Mouse (Mus musculus): ENCODE measurements at regions not wholly inside any gene's neighbourhood (a gene's known extent, or its start where the extent isn't known, plus 50 kb on each side); places are given as distances from the start of the nearest gene placed in this dataset.
"Not testable (repeated sequence)": the region's sequence is repeated elsewhere in the genome, so short reads cannot be mapped to it uniquely, and the experiment has no call there.

DNA sequence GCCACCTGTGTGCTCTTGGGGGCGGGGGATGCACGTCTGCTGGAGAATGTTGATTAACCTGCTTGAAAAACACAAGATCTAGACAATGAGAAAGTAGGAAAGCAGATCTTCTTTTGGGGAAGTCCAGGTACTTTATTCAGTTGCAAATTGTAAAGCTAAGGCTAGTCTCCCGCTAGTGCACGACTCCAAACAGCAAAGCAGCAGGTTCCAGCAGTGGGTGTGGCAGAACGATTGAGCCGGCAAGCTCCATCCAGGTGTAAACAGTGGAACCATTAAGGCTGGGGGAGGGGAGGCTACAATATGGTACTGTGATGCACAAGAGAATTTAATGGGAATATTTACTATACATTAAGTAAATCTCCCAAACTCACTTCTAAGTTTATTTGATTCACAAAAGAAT lies 448.6 kb upstream of the Cobl start:
- WGBS = 52% methylated on average over 6 of the region's 6 CpGs
- H3K4me3 ChIP-seq; H3K27ac ChIP-seq; H3K9me3 ChIP-seq; H3K36me3 ChIP-seq (replicated peaks); H3K4me1 ChIP-seq; H3K4me2 ChIP-seq; H3K9ac ChIP-seq; ATAC-seq (replicated peaks); H3K27me3 ChIP-seq (replicated peaks): not testable (repeated sequence)

DNA sequence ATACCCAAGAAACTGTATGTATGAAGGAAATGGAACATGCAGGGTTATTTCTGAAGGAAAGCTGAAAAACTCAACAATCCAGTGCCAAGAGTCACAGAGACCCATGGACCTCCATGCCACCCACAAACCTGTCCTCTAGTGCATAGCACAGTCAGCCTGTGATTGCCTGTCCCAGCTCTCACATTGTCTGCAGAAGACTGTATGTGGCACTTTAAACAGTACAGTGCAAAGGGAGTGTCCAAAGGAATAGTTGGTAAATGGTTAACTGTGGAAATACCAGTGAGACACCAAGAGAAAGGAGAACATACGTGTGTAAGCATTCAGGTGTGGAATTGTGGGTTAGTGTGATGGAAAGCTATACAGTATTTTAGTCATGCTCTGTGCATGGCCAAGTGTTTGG lies 409.0 kb upstream of the Cobl start:
- no peak for ATAC-seq (replicated peaks)
- Histone ChIP-seq H3K27ac (no peak overlapping the region), H3K4me1 (no peaks in the 10 kb centered on the region), H3K36me3 (replicated peaks) (no peaks in the 10 kb centered on the region), H3K4me3 (no peak overlapping the region), H3K4me2 (no peak overlapping the region), H3K9me3 (no peaks in the 10 kb centered on the region), H3K27me3 (replicated peaks) (no peaks in the 10 kb centered on the region), H3K9ac (no peak overlapping the region)
- 81% methylated on average over 1 of the region's 1 CpGs for WGBS

- H3K27me3 ChIP-seq (replicated peaks) = no peaks in the 10 kb centered on the region
- ATAC-seq (replicated peaks) = no peak
- H3K4me1 ChIP-seq = no peaks in the 10 kb centered on the region
- H3K9me3 ChIP-seq = no peaks in the 10 kb centered on the region
- H3K4me3 ChIP-seq = no peak overlapping the region
- no peaks in the 10 kb centered on the region for H3K36me3 ChIP-seq (replicated peaks)
- H3K9ac ChIP-seq = no peak overlapping the region
- no peak overlapping the region for H3K4me2 ChIP-seq
- 84% methylated on average over 2 of the region's 2 CpGs for WGBS
- no peak overlapping the region for H3K27ac ChIP-seq
These were observed 408.0 kb upstream of the Cobl start for GRCm38 (mm10) chr11:12872802-12873201.

DNA sequence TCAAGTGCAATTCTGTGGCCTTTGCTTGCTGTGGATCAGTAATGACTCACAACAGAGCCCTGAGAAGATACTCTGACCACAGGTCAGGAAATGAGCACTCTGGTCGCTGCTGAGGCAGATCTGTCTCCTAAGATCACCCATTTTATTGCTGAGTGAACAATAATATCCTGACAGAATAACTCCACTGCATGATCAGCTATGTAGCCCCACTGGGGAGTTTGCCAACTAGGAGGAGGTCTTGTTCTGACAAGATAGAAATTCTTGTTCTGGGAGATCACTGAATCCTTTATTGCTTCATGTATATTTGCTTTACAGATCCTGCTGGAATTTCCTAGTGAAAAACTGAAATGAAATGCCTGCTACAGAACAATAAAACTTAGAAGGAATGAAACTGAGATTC lies 407.6 kb upstream of the Cobl start:
- no peaks in the 10 kb centered on the region for H3K9me3 ChIP-seq
- no peaks in the 10 kb centered on the region for H3K36me3 ChIP-seq (replicated peaks)
- no peak overlapping the region for H3K27ac ChIP-seq
- no peaks in the 10 kb centered on the region for H3K4me1 ChIP-seq
- no peaks in the 10 kb centered on the region for H3K27me3 ChIP-seq (replicated peaks)
- H3K9ac ChIP-seq = no peak overlapping the region
- no peak for ATAC-seq (replicated peaks)
- 50% methylated on average over 1 of the region's 1 CpGs for WGBS
- no peak overlapping the region for H3K4me3 ChIP-seq
- no peak overlapping the region for H3K4me2 ChIP-seq

GRCm38 (mm10) chr11:12867541-12867940 lies 402.8 kb upstream of the Cobl start:
- Histone ChIP-seq H3K36me3 (replicated peaks) (no peaks in the 10 kb centered on the region), H3K27ac (no peak overlapping the region), H3K4me1 (no peaks in the 10 kb centered on the region), H3K9me3 (no peaks in the 10 kb centered on the region), H3K27me3 (replicated peaks) (no peaks in the 10 kb centered on the region), H3K9ac (no peak overlapping the region), H3K4me2 (no peak overlapping the region), H3K4me3 (no peak overlapping the region)
- no peak for ATAC-seq (replicated peaks)

DNA sequence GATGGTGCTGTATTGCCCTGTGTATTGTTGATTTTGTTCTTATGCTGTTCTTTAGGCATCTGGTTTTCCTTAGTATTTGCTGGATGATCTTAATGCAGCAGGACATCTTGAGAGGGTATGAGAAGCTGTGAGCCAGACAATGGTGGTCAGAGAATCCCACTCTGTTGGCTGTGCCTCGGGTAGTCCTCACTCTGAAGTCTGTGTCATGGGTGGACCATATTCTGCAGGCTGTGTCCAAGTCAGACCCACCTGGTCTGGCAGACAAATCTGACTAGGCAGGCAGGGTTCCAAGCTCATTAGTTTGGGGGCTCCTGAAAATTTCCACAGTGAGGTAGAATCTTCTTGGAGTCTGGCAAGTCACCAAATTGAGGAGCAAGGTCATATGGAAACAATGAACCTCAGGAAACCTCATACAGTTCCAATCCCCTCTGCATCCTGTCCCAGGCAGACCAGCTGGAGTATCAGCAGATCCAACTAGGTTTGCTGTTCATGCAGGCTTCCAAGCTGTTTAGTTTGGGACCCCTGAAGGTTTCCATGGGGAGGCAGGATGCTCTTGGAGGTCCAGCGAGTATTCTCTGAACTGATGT lies 400.4 kb upstream of the Cobl start:
- Histone ChIP-seq H3K9me3 (no peaks in the 10 kb centered on the region), H3K9ac (no peak overlapping the region), H3K27me3 (replicated peaks) (no peaks in the 10 kb centered on the region), H3K4me1 (no peaks in the 10 kb centered on the region), H3K4me2 (no peak overlapping the region), H3K4me3 (no peak overlapping the region), H3K27ac (no peak overlapping the region), H3K36me3 (replicated peaks) (no peaks in the 10 kb centered on the region)
- no peak for ATAC-seq (replicated peaks)
- 81% methylated on average over 2 of the region's 2 CpGs for WGBS

GRCm38 (mm10) chr11:12859344-12859930 lies 394.7 kb upstream of the Cobl start:
- no peaks in the 10 kb centered on the region for H3K36me3 ChIP-seq (replicated peaks)
- 80% methylated on average over 1 of the region's 1 CpGs for WGBS
- H3K27ac ChIP-seq = no peak overlapping the region
- H3K9ac ChIP-seq = no peak overlapping the region
- no peak overlapping the region for H3K4me2 ChIP-seq
- H3K4me1 ChIP-seq = no peaks in the 10 kb centered on the region
- no peak; the same call in 1 of the 2 replicates for ATAC-seq (replicated peaks)
- no peak overlapping the region for H3K4me3 ChIP-seq
- no peaks in the 10 kb centered on the region for H3K9me3 ChIP-seq
- H3K27me3 ChIP-seq (replicated peaks) = no peaks in the 10 kb centered on the region

GRCm38 (mm10) chr11:12858274-12858884 lies 393.6 kb upstream of the Cobl start:
- peak; percentile 60; the same call in 1 of the 2 replicates for ATAC-seq (replicated peaks)
- whole genome bisulfite sequencing = 95% methylated on average over 2 of the region's 2 CpGs
- Histone ChIP-seq H3K9me3 (no peaks in the 10 kb centered on the region), H3K27ac (no peak overlapping the region), H3K9ac (no peak overlapping the region), H3K4me1 (no peaks in the 10 kb centered on the region), H3K4me3 (no peak overlapping the region), H3K36me3 (replicated peaks) (no peaks in the 10 kb centered on the region), H3K27me3 (replicated peaks) (no peaks in the 10 kb centered on the region), H3K4me2 (no peak overlapping the region)

DNA sequence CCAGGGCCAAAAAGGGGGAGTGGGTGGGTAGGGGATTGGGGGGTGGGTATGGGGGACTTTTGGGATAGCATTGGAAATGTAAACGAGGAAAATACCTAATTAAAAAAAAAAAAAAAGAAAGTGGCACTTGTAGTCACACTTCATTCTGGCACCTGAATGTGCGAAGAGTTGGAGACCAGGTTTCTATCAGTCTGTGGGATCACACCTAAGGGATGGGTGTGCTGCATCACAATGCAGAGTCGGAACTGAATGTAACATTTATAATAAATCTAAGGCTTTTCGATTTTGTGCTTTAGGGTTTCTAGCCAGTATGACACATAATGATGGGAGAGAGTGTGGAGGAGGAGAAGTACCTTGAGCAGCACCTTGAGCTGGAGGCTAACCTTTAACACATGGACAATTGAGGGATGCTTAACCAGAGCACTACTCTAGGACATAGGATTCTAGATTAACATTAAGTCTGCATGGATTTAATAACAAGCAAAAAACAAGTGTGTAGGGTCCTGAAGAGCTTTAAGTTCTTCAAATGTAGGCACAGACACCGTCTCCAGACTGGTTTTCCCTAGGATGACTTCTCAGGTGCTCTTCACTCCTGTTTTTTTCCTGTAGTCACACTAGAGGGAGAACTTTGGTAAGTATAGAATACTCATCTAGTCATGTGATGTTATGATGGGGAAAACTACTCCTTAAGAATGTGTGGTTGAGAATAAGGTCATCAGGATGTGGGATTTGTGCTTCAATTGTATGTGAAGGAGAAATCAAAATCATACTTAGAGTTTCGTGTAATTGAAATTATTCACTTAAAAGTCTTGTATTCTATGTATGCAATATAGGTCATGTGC lies 392.8 kb upstream of the Cobl start:
- no peaks in the 10 kb centered on the region for H3K27me3 ChIP-seq (replicated peaks)
- H3K9me3 ChIP-seq = no peaks in the 10 kb centered on the region
- no peak overlapping the region for H3K27ac ChIP-seq
- no peak overlapping the region for H3K4me3 ChIP-seq
- no peaks in the 10 kb centered on the region for H3K4me1 ChIP-seq
- WGBS = 85% methylated on average over 6 of the region's 6 CpGs
- H3K9ac ChIP-seq = no peak overlapping the region
- ATAC-seq (replicated peaks) = no peak
- no peak overlapping the region for H3K4me2 ChIP-seq
- H3K36me3 ChIP-seq (replicated peaks) = no peaks in the 10 kb centered on the region

DNA sequence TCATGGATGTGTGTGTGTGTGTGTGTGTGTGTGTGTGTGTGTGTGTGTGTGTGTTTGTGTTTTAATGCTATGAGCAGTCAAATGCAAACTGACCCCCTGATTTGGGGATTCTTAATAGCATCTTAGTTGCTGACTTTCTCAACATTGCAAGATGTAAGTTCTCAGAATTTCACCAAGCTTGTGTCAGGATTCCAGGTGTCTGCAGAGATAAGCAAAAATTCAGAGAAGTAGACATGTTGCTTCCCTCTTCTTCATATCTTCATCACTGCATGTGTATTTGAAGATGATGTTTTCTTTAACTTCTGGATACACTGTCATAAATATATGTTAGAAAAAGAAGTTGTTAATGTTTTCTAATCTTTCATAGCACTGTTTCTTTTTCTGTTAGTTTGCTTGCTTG lies 383.0 kb upstream of the Cobl start:
- Histone ChIP-seq H3K9me3 (no peaks in the 10 kb centered on the region), H3K27me3 (replicated peaks) (no peaks in the 10 kb centered on the region), H3K27ac (no peak overlapping the region), H3K4me3 (no peak overlapping the region), H3K4me1 (no peaks in the 10 kb centered on the region), H3K4me2 (no peak overlapping the region), H3K36me3 (replicated peaks) (no peaks in the 10 kb centered on the region), H3K9ac (no peak overlapping the region)
- ATAC-seq (replicated peaks) = no peak

DNA sequence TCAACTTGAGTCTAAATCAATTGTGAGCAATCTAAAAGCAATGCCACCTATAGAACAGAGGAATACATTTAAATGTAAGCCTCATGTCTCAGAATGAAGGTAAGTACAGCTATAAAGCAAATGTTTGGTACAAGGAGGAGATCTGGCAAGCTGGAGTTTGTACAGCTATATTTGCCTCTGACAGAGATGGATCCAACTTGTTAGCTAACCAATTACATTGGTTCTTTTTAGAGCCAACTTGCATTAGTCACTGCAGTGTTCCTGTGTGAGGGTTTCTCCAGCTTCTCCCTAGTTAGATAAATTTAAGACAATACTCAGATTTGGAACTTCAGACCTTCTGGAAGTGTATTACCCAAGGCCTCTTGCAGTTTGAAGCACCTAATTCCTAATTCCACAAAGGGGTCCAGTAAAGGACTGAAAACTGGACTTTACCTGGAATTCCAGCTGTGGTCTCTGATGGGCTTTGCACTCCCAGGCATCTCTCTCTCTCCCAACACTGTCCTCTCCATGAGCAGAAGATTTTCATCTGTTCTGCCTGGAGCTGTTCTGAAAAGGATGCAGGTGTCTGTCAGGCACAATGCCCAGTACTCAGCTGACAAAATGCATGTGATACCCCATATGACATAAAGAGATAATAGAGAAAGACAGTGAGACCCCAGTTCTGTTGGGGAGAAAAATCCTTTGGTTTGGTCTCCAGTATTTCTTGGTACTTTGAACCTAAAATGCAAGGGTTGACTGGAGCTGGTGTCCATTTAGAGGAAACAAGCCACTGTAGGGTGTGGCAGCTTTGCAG lies 379.1 kb upstream of the Cobl start:
- Histone ChIP-seq H3K36me3 (replicated peaks) (no peaks in the 10 kb centered on the region), H3K27me3 (replicated peaks) (no peaks in the 10 kb centered on the region), H3K27ac (no peak overlapping the region), H3K9ac (no peak overlapping the region), H3K4me1 (no peaks in the 10 kb centered on the region), H3K9me3 (no peaks in the 10 kb centered on the region), H3K4me2 (no peak overlapping the region), H3K4me3 (no peak overlapping the region)
- ATAC-seq (replicated peaks) = no peak

- H3K4me3 ChIP-seq = no peak overlapping the region
- 89% methylated on average over 2 of the region's 2 CpGs for WGBS
- no peak overlapping the region for H3K4me2 ChIP-seq
- H3K36me3 ChIP-seq (replicated peaks) = no peaks in the 10 kb centered on the region
- no peaks in the 10 kb centered on the region for H3K4me1 ChIP-seq
- H3K9me3 ChIP-seq = no peaks in the 10 kb centered on the region
- H3K27me3 ChIP-seq (replicated peaks) = no peaks in the 10 kb centered on the region
- H3K27ac ChIP-seq = no peak overlapping the region
- no peak overlapping the region for H3K9ac ChIP-seq
- ATAC-seq (replicated peaks) = no peak
These were observed 376.6 kb upstream of the Cobl start for GRCm38 (mm10) chr11:12841393-12841792.

All from midbrain, embryonic 15.5 days (tissue).